Mouse (Mus musculus) layer of hippocampus, postnatal 36 days (tissue): ENCODE results near the gene Gabarap. TPM values are rescaled to one million over a fixed set of nuclear protein-coding genes. Genes with fewer than 3 reads are reported as not detected.

ENCODE experiments used
- DNase-seq, 2 experiments: peaks; one replicate each; pipeline ENCODE4 v3.0.0; 2022
- total RNA-seq, 2 experiments: library from RNA; stranded (reverse); gene quantifications; 2 replicates each; pipeline ENCODE4 v1.2.3; 2021

The Gabarap gene
- total RNA-seq, 2 experiments from 2014 or later: 232 to 236 TPM

DNA sequence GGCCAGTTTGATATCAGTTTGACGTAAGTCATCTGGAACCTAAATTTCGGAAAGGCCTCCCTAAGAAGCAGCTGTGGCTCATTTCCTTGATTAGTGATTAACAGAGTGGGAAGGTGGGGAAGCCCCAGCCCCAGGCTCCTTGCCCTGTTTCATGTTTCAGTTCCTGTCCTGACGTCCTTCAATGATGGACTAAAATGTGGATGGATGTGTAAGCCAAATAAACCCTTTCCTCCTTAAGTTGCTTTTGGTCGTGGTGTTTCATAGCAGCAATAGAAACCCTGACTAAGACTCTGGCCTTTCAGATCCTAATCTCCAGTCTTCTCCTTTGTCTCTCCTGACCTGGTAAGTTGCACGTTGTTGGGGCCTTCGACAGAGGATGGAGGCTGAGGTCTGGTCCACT, 20.7 kb upstream of the Gabarap start:
- no peak for DNase-seq

DNA sequence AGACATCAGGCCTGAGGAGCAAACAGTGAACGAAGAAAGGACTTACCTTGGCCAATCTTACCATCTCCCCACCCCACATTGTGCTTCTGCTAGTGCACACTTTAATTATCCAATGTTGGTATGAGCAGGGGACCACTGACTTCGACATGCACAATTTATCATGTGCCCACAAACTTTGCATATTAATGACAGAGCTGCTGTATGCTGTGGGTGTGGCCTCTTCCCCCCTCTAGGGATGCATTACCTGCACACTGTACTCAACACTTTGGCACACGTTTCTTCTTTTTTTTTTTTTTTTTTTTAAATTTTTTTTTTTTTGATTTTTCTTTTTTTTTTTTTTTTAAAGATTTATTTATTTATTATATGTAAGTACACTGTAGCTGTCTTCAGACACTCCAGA, 20.2 kb upstream of the Gabarap start:
- DNase-seq: no peak

DNA sequence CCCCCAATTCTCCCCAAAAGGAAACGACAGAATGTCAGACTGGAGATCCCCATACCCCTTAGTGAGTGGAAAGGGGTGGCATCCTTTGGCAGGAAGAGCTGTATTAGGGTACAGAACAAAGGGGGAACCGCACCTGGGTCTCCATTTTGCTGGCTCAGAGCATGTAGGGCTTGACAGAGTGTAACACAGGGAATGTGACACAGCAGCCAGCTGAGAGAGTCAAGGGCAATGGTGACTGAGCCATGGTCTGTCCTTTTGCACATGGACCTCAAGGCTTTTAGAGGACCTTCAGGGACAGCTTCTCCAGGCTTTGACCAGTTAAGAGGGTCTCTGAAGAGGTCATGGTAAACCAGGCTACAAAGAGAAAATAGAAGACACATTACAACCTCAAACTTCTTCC, 16.0 kb upstream of the Gabarap start:
- DNase-seq: no peak

DNA sequence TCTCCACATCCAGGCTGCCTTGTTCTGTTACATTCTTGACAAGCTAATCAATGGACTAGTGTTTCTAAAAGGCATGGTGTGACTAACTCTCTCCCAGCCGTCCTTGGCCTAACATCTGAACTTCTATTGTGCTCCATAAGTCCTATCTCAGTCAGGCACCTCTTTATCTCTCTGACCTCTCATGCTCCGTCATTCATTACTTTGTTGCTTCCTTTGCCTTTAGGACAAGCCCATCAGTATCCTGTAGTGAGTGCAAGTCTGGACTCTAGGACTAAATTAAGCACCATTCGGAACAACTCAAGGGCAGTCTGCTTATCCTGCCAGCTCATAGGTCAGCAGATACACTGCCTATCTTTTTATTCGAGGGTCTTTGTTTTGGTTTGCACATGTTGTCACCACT, 14.7 kb upstream of the Gabarap start:
- no peak for DNase-seq

DNA sequence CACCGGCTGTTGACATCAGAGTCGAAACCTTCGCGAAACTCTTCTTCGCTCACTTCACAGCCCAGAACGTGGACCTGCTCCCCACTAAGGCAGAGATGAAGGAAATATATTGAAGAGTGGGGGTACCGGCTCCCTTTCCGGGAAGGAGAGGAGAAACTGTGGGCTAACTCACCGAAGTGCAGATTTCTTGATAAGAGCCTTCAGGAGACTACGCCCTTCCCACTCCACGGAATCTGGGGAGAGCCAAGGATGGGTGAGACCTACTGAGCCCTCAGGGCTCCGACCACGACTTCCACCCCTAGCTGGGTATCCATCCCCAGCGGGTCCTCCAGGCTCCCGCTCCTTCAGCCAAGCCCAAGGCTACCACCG, 11.1 kb upstream of the Gabarap start:
- no peak for DNase-seq

DNA sequence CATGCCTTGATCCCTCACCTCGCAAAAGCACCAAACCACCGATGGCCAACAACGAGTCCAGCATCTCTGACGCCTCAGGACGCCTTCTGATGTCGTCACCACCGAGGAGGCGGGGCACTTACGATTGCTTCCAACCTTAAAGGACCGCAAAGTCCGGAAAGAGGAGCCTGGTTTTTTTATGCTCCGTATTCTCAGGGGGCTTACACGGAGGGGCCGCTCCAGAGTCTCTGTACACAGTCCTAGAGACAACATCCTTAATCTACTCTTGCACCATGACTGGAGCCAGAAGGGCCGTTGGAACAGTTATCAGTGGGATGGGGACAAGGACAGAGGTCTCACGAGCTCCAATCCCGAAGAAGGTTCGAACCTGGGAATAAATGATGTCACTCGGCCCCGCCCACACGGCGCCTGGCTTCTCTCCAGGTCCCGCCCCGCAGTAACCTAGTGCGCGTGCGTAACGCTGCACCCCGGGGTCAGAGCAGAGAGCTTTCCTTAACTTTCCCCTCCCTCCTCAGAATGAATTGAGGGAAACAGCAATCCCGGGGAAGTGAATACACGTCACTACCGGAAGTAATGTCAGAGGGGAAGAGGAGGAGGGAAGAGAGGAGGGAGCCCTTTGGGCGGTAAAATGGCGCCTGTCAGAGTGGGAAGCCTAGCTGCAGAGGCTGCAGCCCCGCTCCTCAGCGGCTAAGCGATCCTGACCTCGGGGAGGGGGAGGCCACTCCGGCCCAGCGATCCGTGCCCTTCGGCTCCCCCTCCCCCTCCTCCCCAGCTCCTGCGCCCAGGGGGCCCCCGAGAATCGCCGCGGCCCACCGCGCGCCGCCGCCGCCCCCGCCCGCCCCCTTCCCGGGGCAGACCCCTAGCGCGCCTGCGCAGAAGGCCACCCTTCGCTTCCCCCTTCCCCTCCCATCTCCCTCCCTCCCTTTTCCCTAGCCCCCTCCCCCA, 10.5 kb upstream of the Gabarap start:
- DNase-seq: peak; percentile 100

DNA sequence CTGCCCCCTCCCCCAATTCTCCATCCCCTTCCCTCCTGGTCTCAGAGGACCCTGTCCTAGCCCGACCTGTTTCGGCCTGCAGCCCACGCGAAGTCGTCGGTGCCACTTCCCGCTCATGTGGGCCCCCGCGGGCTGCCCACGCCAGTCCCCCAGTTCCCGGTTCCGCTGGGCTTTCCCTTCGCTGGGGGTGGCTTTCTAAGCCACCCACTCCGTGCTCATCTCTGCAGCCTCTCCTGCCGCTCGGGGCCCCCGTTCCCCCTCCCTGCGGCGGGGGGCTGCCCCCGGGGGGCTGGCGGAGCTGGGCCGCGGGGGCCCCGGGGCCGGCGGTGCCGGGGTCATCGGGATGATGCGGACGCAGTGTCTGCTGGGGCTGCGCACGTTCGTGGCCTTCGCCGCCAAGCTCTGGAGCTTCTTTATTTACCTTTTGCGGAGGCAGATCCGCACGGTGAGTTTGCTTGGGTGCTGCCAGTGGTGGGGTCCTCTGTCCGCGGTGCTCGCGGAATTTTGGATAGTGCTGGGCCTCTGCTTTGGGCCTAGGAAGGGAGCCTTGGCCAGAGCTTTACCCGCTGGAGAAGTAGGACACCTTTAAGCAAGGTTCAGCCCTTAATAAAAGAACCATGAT, 9.7 kb upstream of the Gabarap start, which contains the start of gene Ctdnep1:
TSS of gene Ctdnep1 (plus strand) at position 16 of the 622 bp plus-strand sequence.
- DNase-seq: no peak

DNA sequence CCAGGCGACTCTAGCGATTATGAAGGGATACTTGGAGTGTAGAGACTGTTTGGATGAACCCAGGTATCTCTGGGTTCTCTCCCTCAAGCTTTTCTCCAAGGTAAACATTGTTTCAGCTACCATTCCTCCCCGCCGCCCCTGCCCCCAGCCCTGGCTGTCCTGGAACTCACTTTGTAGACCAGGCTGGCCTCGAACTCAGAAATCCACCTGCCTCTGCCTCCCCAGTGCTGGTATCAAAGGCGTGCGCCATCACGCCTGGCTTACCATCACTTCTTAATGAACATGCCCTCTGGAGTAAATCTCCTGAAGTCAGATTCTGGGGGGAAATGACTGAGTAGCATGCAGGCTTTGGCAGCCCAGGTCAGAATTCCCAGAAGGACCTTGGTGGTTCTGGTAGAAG, 8.7 kb upstream of the Gabarap start, which contains the start of gene Elp5:
TSS of gene Elp5 (minus strand) at position 293 of the 400 bp plus-strand sequence.
- DNase-seq: no peak

DNA sequence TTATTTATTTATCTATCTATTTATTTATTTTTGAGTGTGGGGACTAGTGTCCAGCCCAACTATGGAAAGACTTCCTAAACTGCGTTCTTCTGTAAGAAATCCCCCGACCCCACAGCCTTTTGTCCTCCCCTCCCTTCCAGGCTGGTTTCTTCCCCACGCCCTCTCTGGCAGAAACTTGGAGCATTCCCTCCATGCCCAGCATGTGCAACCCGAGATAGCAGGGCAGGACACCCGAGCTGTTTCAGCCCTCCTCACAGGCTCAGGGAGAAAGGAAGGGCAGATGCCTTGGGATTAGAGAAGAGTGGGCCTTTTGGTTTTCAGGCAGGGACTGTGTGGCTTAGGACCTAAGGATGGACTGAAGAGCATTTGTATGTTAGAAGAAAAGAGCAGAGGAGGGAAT, 8.1 kb upstream of the Gabarap start:
- no peak for DNase-seq

DNA sequence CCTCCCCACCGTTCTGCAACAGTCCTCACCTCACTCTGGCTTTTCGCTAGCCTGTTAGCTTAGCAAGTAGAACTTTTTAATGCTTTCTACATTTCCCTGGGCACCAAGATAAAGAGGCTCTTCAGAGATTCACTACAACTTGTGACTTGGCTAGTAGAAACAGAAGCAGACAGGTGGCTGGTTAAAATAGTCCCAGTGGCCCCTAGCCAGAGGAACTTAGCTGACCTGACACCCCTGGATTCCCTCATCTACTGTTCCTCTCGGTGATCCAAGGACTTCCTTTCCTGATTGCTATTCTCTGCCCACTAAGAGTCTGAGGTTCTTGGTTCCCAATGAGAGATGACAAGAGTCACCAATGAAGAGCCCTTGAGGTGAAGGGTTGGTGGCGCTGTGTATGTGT, 7.6 kb upstream of the Gabarap start:
- DNase-seq: no peak

DNA sequence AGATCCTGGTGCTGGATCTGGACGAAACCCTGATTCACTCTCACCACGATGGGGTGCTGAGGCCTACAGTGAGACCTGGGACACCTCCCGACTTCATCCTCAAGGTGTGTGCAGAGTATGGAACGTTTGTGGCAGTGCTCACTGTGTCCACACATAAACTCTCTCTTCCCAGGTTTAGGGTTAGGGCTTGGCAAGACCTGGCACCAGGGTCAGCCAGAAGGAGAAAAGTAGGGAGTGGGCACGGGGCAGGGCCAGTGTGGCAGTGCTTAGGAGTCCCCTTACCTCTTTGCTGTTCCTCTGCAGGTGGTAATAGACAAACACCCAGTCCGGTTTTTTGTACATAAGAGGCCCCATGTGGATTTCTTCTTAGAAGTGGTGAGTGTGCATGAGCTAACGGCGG, 6.5 kb upstream of the Gabarap start:
- no peak for DNase-seq

DNA sequence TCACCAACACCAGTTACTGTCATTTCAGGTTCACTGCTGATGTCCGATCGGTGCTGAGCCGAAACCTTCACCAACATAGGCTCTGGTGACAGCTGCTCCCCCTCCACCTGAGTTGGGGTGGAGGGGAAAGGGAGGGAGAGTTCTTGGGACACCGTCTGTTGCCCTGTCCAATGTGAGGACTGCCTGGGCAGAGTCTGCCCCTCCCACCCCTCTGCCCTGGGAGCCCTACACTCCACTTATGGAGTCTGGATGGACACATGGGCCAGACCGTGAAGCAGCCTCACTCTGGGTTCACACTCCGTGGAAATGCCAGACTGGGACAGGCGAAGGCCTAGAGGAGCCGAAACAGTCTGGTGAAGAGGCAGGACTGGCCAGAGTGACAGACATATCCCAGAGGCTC, 994 bp upstream of the Gabarap start:
- no peak for DNase-seq

DNA sequence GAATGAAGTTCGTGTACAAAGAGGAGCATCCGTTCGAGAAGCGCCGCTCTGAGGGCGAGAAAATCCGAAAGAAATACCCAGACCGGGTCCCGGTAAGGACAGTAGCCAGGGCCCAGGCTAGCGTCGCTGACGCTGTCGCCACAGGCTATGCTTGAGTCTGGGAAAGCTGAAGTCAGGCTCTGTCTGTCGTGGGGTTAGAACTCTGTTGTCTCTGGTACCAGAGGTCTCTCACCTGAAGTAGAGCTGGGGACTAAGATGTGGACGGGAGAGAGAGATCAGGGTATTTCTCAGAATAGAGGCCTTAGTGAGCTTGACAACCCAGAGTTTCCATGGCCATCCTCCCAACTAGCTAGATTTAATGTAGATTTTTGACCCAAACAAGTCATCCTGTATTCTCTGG, 768 bp downstream of the Gabarap start:
- DNase-seq: no peak

DNA sequence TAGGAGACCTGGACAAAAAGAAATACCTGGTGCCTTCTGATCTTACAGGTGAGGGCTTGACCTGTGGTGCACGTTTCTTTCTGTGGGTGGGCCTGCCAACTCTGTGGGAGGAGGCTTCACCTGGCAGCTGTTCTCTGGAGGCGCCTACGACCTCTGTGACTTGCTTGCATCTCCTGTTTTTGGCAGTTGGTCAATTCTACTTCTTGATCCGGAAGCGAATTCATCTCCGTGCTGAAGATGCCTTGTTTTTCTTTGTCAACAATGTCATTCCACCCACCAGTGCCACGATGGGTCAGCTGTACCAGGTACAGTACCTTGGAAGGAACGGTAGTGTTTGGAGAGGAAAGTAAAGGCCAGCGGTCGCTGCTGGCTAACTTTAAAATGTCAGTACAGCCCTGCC, 1.5 kb downstream of the Gabarap start:
- DNase-seq: no peak

DNA sequence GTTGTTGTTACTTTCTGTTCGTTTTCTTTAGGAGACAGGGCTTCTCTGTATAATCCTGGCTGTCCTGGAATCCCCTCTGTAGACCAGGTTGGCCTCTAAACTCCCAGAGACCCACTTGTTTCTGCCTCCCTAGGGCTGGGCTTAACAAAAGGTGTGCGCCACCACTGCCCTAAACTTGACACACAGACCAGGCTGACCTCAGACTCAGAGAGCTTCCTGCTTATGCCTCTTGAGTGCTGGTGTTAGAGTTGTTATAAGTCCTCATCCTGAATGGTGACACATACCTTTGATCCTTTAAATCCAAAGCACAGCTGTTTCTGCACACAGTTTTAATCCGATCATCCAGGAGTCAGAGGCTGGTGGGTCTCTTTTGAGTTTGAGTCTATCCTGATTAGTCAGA, 2.0 kb downstream of the Gabarap start:
- no peak for DNase-seq

DNA sequence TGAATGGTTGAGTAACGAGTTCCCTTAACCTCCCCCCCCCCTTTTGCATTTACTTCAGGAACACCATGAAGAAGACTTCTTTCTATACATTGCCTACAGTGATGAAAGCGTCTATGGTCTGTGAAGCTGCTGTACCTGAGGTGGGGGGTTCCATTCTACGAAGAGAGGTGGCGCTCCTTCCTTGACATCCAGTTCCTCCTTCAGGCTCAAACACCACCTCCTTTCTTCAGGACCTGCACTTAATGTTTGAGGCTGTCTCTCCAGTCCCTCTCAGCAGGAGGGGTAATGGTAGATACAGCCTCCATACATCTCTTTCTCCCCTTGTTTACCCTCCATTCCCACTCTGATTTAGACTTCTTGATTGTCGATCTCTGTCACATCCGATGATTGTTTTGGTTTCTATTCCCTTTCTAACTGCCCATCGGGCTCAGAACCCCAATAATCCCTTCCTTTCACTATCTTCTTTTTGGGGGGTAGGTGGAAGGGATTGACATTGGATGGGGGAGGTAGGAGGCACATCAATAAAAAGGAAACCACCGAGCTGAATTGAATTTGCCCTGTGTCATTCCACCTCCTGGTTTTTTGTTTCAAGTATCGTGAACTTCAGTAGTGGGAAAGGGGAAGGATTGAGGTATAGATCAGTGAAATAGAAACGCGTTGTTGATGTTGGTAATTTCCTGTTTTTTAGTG, 3.6 kb downstream of the Gabarap start:
- DNase-seq: no peak

DNA sequence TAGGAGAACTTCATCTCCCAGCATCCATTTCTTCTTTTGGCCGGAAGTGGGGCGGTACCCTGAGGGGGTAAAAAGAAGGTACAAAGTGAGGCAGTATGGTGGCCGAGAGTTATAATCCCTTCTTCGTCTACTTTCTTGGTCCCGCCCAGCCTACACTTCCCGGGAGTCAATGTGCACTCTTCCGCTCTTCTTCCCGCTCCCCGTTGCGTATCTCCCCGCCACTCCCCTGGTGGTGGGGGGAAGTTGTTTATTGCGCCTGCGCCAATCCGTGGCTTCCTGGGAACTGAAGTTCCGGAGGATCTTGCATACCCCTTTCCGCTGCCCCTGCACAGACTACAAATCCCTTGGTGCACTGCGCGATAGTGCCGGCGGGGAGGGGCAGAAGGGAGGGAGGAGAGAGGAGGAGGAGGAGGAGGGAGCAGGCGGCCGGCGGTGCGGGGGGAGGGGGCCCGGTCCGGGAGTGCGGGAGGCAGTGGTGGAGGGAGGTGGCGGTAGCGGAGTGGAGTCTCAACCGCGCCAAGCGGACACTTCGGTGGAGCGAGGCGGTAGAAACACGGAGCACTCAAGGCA, 4.5 kb downstream of the Gabarap start, which contains the start of gene Phf23:
TSS of gene Phf23 (plus strand) at position 387 of the 570 bp plus-strand sequence.
- DNase-seq: peak; percentile 97 to 98

DNA sequence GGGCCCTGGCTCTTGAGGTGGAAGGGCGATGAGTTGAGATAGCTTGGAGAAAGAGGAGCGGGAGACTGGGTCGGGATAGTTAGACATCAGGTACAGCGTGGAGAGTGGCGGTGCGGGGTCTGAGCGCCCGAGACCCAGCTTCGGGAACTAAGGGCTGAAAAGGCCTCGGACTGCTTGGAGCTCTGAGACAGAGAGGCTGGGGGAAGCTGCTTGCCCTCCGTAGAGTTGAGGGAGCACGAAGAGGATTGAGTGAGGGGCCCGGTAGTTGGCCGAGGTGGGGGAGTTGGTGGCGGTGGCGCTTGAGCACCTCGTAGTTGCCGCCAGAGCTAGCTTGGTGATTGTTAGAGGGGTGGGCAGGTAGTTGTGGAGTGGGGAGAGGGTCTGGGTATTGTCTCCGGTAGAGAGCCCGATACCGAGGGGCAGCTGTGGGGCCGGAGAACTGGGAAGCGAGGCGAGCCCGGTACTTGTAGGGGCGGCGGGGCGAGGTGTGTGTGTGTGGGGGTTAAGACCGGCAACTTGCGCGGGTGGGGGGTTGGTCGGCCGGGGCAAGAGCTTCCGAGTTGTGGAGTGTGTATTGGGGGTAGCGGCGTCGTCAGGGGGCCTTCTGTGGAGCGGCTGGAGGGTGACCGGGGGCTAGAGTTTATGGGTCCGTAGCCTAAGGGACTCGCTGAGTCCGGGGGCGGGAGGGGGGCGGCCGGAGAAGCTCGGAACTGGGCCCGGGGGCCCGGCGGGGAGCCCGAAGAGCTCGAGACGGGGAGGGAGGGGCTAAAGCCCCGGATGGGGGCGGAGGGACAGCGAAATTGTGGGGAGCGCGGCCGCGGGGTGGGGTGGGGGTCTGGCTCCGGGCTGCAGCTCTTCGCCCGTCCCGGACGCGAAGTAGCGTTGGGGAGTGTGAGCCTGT, 5.5 kb downstream of the Gabarap start:
- DNase-seq: no peak

DNA sequence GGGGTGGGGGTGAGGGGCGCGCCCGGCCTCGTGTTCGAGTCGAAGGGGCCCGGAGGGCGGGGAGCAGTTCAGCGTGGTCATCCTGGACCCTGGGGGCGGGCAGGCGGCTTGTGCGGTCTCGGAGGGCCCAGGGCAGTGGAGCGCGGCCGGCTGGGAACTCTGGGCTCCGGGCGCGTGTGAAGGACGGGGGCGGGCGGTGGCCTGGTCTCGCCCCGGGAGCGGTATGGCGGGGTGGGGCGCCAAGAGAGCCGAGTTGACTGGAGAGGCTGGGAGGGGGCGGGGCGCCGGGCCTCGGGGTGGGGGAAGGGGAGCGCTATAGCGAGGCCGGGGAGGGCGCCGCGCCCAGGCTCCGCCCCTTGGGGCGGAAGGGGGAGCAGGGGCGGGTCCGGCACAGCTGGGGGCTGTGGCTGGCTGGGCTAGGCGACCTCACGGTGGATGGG, 6.1 kb downstream of the Gabarap start:
- DNase-seq: peak; percentile 70 to 73

DNA sequence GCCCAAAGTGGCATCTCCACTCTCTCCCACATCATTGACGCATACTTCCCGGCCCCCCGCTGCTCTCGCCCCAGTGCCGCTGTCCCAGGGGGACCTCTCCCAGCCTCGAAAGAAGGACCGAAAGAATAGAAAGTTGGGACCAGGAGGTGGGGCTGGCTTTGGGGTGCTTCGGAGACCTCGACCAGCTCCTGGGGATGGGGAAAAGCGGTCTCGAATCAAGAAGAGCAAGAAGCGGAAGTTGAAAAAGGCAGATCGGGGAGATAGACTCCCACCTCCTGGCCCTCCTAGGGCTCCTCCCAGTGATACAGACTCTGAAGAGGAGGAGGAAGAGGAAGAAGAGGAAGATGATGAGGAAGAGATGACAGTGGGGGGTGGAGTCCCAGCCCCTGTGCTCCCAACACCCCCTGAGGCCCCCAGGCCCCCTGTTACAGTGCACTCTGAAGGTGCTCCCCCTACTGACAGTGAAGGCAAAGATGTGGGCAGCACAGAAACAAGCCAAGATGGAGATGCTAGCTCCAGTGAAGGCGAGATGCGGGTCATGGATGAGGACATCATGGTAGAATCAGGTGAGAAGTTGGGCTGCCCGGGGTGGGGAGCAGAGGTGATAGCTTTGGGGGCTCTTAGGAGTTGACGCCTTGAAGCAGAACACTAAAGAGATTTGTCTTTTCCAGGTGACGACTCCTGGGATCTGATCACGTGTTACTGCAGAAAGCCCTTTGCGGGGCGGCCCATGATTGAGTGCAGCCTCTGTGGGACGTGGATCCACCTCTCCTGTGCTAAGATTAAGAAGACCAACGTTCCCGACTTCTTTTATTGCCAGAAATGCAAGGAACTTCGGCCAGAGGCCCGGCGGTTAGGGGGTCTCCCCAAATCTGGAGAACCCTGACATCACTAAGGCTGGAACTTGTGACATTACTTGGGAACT, 7.9 kb downstream of the Gabarap start:
- no peak for DNase-seq

DNA sequence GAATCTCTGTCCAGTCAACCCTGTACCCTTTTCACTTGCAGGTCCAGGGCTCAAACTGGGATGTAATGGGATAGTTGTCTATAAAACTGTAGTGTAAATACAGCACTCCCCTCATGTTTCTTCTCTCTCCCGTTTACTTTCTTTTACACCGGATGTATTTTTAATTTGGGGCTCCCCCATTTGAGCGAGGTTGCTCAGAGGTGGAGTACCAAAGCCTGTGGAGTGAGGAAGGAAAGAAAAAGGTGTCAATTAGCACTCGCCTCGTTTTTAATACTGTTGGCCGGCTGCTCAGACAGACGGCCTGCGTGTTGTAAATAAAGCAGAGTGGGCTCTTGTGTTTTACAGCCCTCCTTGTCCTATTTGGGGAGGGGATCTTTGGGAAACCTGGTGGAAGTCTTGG, 8.7 kb downstream of the Gabarap start:
- no peak for DNase-seq
